Mouse (Mus musculus) limb, embryonic 15.5 days (tissue): ENCODE data around the gene Eif2s1. TPM values are rescaled to one million over a fixed set of nuclear protein-coding genes. Genes with fewer than 3 reads are reported as not detected.

Experiments used
- ATAC-seq: fragments of 200-750 bp; cut with Nextera tagmentation; 2 replicates; pipeline ENCODE4 v1.8.0; 2017; ENCODE audit warnings: low read depth, moderate TSS enrichment; ENCODE audit not compliant: insufficient number of reproducible peaks, low FRiP score, low TSS enrichment
- H3K27ac ChIP-seq: fragments of 300-500 bp; sonication (generic); 2 replicates; pipeline ENCODE4 v1.5.1; 2015; ENCODE audit warnings: moderate library complexity, mild to moderate bottlenecking, inconsistent platforms
- H3K27me3 ChIP-seq: fragments of 300-500 bp; sonication (generic); 2 replicates; pipeline ENCODE4 v1.6.1; 2015; ENCODE audit warnings: inconsistent platforms
- H3K36me3 ChIP-seq: fragments of 300-500 bp; sonication (generic); 2 replicates; pipeline ENCODE4 v1.6.1; 2015; ENCODE audit warnings: inconsistent platforms
- H3K4me1 ChIP-seq: fragments of 300-500 bp; sonication (generic); 2 replicates; pipeline ENCODE4 v1.6.1; 2015; ENCODE audit warnings: inconsistent platforms
- H3K4me2 ChIP-seq: fragments of 300-500 bp; sonication (generic); 2 replicates; pipeline ENCODE4 v1.6.1; 2015; ENCODE audit warnings: mild to moderate bottlenecking, inconsistent platforms
- H3K4me3 ChIP-seq: fragments of 300-500 bp; sonication (generic); 2 replicates; pipeline ENCODE4 v1.5.1; 2015; ENCODE audit warnings: mild to moderate bottlenecking, inconsistent platforms
- H3K9ac ChIP-seq: fragments of 300-500 bp; sonication (generic); 2 replicates; pipeline ENCODE4 v1.6.1; 2015; ENCODE audit warnings: inconsistent platforms
- H3K9me3 ChIP-seq: fragments of 300-500 bp; sonication (generic); 2 replicates; pipeline ENCODE4 v1.6.1; 2016; ENCODE audit warnings: inconsistent platforms
- WGBS: fragments of 180-500 bp; shearing (Covaris S2); methylation state at CpG from one replicate; pipeline ENCODE4 v1.1.7; 2015; 5-methylcytosine and 5-hydroxymethylcytosine counted together
- polyA plus RNA-seq: library from polyadenylated mRNA; unstranded; fragments of >200 nt; fragmentation: Nextera tagmentation; extraction: Ambion mirVana; gene quantifications from 2 replicates; pipeline ENCODE4 v1.2.1, GENCODE M21; 2015

Gene Eif2s1
- polyA plus RNA-seq, 1 experiment from 2014 or later = 187 TPM

DNA sequence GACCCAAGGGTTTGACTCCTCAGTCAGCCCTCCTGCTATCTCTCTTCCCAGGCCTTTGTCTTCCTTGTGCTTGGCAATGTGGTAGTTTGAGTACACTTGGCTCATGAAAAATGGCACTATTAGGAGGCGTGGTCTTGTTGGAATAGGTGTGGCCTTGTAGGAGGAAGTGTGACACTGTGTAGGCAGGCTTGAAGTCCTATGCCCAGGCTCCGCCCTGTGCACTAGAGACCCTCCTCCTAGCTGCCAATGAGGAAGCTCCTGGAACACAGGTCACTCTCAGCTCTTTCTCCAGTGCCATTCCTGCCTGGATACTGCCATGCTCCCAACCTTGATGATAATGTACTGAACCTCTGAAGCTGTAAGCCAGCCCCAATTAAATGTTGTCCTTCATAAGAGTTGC lies 29.5 kb downstream of the Eif2s1 start:
- H3K27me3 ChIP-seq = no peaks in the 10 kb centered on the region
- peaks cover 6% of the 10 kb centered on the region for H3K36me3 ChIP-seq
- H3K4me3 ChIP-seq = no peak overlapping the region
- no peak overlapping the region for H3K9ac ChIP-seq
- no peak for ATAC-seq
- H3K27ac ChIP-seq = no peak overlapping the region
- no peaks in the 10 kb centered on the region for H3K9me3 ChIP-seq
- no peak overlapping the region for H3K4me2 ChIP-seq
- WGBS = 82% methylated on average over 2 of the region's 2 CpGs
- H3K4me1 ChIP-seq = no peaks in the 10 kb centered on the region

DNA sequence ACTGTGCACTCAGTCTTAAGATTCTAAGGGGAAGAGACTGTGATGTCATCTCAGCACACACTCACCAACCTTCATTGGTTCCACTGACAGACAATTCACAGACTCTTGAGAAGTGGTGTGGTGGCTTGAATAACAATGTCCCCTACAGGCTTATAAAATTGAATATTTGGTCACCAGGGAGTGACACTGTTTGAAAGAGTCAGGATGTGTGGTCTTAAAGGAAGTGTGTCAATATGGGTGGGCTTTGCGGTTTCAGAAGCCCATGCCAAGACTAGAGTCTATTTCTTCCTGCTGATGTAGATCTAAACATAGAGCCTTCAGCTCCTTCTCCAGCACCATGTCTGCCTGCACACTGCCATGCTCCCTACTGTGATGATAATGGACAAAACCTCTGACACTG lies 36.2 kb downstream of the Eif2s1 start:
- no peak overlapping the region for H3K27ac ChIP-seq
- no peak overlapping the region for H3K4me3 ChIP-seq
- no peak overlapping the region for H3K9ac ChIP-seq
- no peaks in the 10 kb centered on the region for H3K36me3 ChIP-seq
- 88% methylated on average over 1 of the region's 1 CpGs for WGBS
- H3K9me3 ChIP-seq = no peaks in the 10 kb centered on the region
- H3K27me3 ChIP-seq = no peaks in the 10 kb centered on the region
- H3K4me1 ChIP-seq = no peaks in the 10 kb centered on the region
- no peak for ATAC-seq
- no peak overlapping the region for H3K4me2 ChIP-seq

DNA sequence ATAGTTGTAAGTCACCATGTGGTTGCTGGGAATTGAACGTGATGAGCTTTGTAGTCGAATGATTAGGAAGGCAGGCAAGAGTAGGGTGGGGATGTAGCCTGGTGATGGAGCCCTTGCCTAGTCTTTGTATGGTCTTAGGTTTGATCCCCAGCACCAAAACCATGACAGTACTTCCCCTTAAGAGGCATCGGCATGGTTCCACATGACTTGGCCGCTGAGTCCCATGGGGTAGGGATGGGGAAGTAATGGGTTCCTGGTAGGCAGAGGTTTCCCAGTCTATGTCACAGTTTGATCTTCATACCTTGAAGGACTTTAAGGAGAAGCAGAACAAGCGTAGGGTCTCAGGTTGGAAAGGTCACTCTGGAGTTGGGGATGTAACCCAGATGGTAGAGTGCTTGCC lies 39.8 kb downstream of the Eif2s1 start:
- no peaks in the 10 kb centered on the region for H3K36me3 ChIP-seq
- no peaks in the 10 kb centered on the region; the same call in 1 of the 2 replicates for H3K4me1 ChIP-seq
- H3K27me3 ChIP-seq = no peaks in the 10 kb centered on the region
- no peak overlapping the region for H3K27ac ChIP-seq
- H3K4me3 ChIP-seq = no peak overlapping the region
- no peak overlapping the region for H3K9ac ChIP-seq
- WGBS = 90% methylated on average over 5 of the region's 5 CpGs
- ATAC-seq = no peak
- H3K9me3 ChIP-seq = no peaks in the 10 kb centered on the region
- no peak overlapping the region for H3K4me2 ChIP-seq

DNA sequence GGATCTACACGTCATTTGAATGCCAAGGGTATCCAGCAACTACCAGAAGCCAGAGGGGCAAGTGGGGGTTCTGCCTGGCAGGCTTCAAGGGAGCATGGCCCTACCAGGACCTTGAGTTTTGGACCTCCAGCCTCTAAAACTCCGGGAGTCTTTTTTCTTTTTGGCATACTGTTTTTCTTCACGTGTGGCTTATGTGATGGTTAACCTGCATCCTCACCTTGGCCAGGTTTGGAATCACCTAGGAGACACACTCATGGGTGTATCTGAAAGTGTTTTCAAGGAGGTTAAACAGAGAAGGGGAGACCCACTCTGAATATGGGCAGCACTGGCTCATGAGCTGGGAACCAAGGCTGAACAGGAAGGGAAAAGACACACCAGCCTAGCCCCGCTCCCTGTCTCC lies 41.7 kb downstream of the Eif2s1 start:
- H3K36me3 ChIP-seq = no peaks in the 10 kb centered on the region
- no peak for ATAC-seq
- H3K27ac ChIP-seq = no peak overlapping the region
- H3K9me3 ChIP-seq = no peaks in the 10 kb centered on the region
- peaks cover 8% of the 10 kb centered on the region; the same call in 1 of the 2 replicates for H3K27me3 ChIP-seq
- H3K4me3 ChIP-seq = no peak overlapping the region
- no peak overlapping the region for H3K9ac ChIP-seq
- H3K4me2 ChIP-seq = no peak overlapping the region
- peaks cover 5% of the 10 kb centered on the region for H3K4me1 ChIP-seq
- WGBS = 85% methylated on average over 4 of the region's 4 CpGs

DNA sequence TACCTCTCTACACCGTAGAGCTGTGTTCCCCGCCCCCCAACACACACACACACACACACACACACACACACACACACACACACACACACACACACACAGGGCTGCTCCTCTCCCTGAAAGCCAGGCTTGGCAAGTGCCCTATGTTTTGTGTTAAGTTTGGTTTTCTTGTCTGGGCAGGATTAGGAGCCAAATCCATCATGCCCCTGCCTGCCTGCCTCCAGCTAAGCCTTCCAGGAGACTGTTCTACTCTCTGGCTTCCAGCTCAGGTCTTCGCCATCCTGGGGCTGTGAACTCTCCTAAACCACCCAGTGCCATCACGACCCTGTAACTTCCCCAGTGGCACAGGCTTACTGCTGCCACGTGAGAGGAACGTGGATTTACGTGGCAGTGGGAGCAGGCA lies 42.9 kb downstream of the Eif2s1 start:
- H3K4me2 ChIP-seq = no peak overlapping the region
- 63% methylated on average over 6 of the region's 7 CpGs for WGBS

DNA sequence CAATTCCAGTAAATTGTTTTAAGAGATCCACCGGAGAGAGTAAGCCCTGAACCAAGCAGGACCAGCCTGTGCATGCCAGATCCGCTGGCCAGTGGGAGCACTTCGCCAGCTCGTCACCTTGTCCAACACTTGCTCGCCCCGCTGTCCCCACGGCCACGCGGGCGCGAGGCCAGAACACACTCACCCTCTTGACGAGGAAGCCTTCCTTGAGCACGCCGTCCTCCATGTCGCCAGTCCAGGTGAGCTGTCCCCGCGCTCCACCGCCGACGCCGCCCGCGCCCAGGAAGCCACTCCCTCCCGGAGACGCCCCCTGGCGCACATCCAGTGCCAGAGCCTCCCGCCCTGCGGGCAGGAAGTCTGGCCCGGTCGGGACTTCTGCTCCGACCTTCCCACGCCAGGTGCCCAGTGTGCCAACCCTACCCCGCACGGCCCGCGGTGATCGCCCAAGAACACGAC lies 45.1 kb downstream of the Eif2s1 start, which contains the start of gene Plek2:
Gene Plek2 (minus strand): TSS at position 258 of the 456 bp plus-strand sequence.
- H3K36me3 ChIP-seq = no peaks in the 10 kb centered on the region
- H3K27me3 ChIP-seq = peaks cover 32% of the 10 kb centered on the region
- H3K9me3 ChIP-seq = no peaks in the 10 kb centered on the region
- no peak within 1 kb of the TSS for H3K27ac ChIP-seq
- H3K4me2 ChIP-seq = peak within 1 kb of the TSS; percentile 87
- no peak for ATAC-seq
- H3K4me3 ChIP-seq = peak within 1 kb of the TSS; percentile 47
- peak within 1 kb of the TSS; percentile 42; the same call in 1 of the 2 replicates for H3K9ac ChIP-seq
- WGBS = 2% methylated on average over 38 of the region's 38 CpGs
- peaks cover 14% of the 10 kb centered on the region for H3K4me1 ChIP-seq

More for the DNA sequence above, 42.9 kb downstream of the Eif2s1 start:
- Histone ChIP-seq H3K9me3 (no peaks in the 10 kb centered on the region), H3K4me3 (no peak overlapping the region), H3K4me1 (peaks cover 5% of the 10 kb centered on the region), H3K27ac (no peak overlapping the region), H3K27me3 (peaks cover 16% of the 10 kb centered on the region), H3K36me3 (no peaks in the 10 kb centered on the region), H3K9ac (no peak overlapping the region)
- no peak for ATAC-seq

DNA sequence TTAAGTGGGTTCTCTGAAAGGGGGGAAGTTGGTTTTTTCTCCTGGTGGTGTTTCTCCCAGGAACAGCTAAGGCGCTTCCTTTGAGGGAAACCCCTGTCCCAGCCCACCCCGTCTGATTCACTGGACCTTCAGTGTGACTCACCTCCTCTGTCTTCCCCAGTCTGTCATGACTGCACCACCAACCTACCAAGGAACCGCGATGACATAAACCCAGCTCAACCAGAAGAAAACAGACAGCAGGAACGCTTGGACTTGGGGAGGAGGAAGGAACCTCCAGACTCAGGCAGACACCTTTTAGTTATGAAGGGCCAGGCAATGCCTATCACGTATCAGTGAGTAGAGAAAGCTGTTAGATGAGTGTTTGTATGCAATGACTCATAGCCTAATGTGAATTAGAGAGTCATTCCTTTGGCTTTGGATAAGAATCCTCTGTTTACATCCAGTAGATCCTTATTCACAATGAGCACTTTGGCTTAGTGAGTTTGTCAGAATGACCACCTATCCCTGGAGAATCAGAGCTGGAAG lies 46.5 kb downstream of the Eif2s1 start:
- peaks cover 21% of the 10 kb centered on the region for H3K4me1 ChIP-seq
- H3K9ac ChIP-seq = no peak overlapping the region
- H3K4me2 ChIP-seq = no peak overlapping the region
- 83% methylated on average over 6 of the region's 6 CpGs for WGBS
- H3K36me3 ChIP-seq = no peaks in the 10 kb centered on the region
- H3K27me3 ChIP-seq = peaks cover 38% of the 10 kb centered on the region
- H3K4me3 ChIP-seq = no peak overlapping the region
- no peak for ATAC-seq
- H3K27ac ChIP-seq = no peak overlapping the region
- no peaks in the 10 kb centered on the region for H3K9me3 ChIP-seq

DNA sequence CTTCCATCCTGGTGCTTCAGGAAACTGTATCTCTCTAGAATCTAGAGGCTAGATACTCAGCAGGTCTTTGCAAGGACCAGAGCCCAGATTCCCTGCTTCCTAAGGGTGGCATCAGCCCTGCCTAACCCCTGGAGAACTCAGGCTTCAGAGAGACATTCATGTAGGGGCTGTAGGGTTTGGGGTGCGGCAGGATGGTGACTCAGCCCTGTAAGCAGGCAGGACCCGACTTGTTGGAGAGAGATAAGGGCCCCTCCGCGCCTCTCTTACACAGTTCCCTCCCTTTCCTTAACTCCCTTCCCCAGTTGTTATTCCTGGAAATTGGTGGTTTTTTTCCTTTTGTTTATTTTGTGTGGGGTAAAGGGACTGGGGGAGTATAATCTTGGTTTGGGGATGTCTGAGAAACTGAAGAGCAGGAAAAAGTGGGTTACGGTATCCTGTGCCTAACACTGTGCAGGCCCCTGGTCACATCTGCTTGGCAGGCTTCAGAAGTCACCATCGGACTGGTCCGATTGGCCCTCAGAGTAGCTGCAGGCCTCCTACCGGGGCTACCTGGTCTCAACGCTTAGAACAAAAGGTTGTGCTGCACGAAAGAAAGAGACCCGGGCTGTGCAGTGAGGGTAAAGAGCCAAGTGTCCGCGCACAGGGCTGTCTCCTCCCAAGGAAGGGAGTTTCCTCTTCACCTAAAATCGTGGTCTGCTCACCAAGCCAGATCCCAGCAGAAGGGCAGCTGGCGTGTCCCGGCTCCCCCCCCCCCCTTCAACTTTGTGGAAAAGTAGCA lies 49.3 kb downstream of the Eif2s1 start:
- Histone ChIP-seq H3K9me3 (no peaks in the 10 kb centered on the region), H3K9ac (no peak overlapping the region), H3K4me1 (peaks cover 21% of the 10 kb centered on the region), H3K27me3 (peaks cover 38% of the 10 kb centered on the region), H3K27ac (no peak overlapping the region), H3K4me2 (peak overlapping the region; percentile 75), H3K4me3 (peak overlapping the region; percentile 36), H3K36me3 (no peaks in the 10 kb centered on the region)
- 17% methylated on average over 16 of the region's 16 CpGs for WGBS
- no peak for ATAC-seq

DNA sequence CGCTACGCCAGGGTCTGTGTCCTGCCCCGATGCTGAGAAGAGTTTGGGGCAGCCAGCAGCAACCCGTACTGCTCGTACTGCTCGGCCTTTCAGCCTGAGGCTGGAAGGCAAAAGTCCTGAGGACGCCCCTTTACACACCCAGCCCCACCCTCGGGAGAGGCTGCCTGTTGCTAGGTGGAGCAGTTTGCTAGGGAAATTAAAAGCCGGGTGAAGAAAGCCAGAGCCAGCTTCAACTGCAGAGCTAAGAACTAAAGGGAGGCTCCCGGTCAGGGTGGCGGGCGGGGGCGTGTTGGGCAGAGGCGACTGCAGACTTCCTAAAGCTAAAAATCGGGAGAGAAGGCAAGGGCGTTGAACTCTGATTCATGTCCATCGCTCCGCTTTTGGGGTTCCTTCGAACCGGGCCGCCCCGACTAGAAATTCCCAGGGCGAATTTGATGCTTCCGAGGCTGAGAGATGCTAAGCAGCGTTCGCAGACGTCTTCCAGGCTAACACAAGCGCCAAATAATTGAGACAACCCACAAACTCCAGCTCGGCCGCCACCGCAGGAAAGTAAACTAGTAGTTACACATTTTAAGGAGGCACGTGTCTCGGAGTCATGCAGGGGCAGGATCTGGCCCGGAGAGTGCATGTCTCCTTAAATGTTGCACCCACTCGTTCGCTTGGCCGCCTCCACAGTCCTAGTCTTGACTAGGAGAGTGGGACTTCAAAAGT lies 50.2 kb downstream of the Eif2s1 start:
- H3K4me2 ChIP-seq = peak overlapping the region; percentile 75
- no peaks in the 10 kb centered on the region for H3K36me3 ChIP-seq
- 2% methylated on average over 37 of the region's 37 CpGs for WGBS
- H3K4me3 ChIP-seq = peak overlapping the region; percentile 36
- H3K9me3 ChIP-seq = no peaks in the 10 kb centered on the region
- H3K27ac ChIP-seq = no peak overlapping the region
- H3K9ac ChIP-seq = no peak overlapping the region
- H3K27me3 ChIP-seq = peaks cover 38% of the 10 kb centered on the region
- ATAC-seq = no peak
- peaks cover 17% of the 10 kb centered on the region for H3K4me1 ChIP-seq

DNA sequence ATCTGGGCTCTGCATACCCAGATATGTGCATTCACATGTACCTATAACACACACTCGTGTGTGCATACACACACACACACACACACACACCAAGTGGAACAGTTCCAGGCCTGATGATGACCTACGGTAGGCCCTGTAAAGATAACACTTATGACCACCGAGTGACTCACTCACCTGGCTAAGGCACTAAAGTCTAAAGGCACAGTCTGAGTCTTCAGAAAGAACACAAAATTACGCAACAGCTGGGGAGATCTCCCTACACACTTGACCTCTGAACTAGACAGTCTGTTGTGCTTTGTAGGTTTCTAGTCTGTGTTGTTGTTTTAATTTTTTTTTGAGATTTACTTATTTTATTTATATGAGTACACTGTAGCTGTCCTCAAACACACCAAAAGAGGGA lies 52.8 kb downstream of the Eif2s1 start:
- no peaks in the 10 kb centered on the region for H3K9me3 ChIP-seq
- peaks cover 28% of the 10 kb centered on the region for H3K4me1 ChIP-seq
- no peaks in the 10 kb centered on the region for H3K36me3 ChIP-seq
- no peak overlapping the region for H3K4me3 ChIP-seq
- peaks cover 22% of the 10 kb centered on the region for H3K27me3 ChIP-seq
- 83% methylated on average over 4 of the region's 4 CpGs for WGBS
- no peak for ATAC-seq
- H3K27ac ChIP-seq = no peak overlapping the region
- no peak overlapping the region for H3K9ac ChIP-seq
- H3K4me2 ChIP-seq = no peak overlapping the region

DNA sequence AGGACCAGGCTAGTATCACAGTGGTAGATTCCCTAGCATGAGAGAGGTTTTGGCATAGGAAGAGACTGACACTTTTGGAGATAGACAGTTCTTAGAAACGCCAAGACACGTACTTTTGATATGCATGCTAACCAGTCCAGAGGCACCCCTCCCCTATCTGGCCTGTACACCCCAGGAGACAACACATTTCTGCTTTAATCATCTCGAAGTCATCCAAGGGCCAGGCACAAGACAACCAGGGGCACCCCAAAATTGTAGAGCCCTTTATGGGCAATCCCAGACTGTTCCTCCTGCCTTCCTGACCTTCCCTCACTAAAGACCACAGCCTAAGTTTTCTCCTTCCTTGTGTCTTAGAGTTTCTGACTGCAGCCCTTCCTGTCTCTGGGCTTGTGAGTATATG lies 53.9 kb downstream of the Eif2s1 start:
- Histone ChIP-seq H3K4me3 (no peak overlapping the region), H3K27me3 (peaks cover 13% of the 10 kb centered on the region), H3K36me3 (no peaks in the 10 kb centered on the region), H3K9ac (no peak overlapping the region), H3K4me2 (no peak overlapping the region), H3K9me3 (no peaks in the 10 kb centered on the region), H3K27ac (no peak overlapping the region), H3K4me1 (peaks cover 29% of the 10 kb centered on the region)
- ATAC-seq = no peak
- 83% methylated on average over 3 of the region's 3 CpGs for WGBS

DNA sequence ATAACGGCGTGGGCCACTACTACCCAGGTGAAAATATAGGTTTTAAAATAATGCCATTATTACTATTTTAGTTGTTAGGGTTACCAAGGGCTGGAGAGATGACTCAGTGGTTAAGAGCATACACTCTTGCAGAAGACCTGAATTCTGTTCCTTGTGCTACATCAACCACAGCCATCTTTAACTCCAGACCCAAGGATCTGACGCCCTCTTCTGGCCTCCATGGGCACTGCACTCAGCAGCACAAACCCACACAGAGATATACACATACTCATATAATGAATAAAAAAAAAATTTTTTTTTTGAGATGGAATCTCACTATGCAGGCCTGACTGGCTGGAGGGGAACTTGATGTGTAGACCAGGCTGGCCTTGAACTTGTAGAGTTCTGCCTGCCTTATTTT lies 54.7 kb downstream of the Eif2s1 start:
- Histone ChIP-seq H3K4me1 (peaks cover 25% of the 10 kb centered on the region), H3K36me3 (no peaks in the 10 kb centered on the region), H3K9ac (no peak overlapping the region), H3K27me3 (peaks cover 6% of the 10 kb centered on the region; the same call in 1 of the 2 replicates), H3K27ac (no peak overlapping the region), H3K9me3 (no peaks in the 10 kb centered on the region), H3K4me2 (no peak overlapping the region), H3K4me3 (no peak overlapping the region)
- 70% methylated on average over 3 of the region's 3 CpGs for WGBS
- ATAC-seq = no peak
